Mouse (Mus musculus): ENCODE data around the gene Slc34a1. TPM values are rescaled to one million over a fixed set of nuclear protein-coding genes. Genes with fewer than 3 reads are reported as not detected.

Gene Slc34a1
- not detected for total RNA-seq (2023)

DNA sequence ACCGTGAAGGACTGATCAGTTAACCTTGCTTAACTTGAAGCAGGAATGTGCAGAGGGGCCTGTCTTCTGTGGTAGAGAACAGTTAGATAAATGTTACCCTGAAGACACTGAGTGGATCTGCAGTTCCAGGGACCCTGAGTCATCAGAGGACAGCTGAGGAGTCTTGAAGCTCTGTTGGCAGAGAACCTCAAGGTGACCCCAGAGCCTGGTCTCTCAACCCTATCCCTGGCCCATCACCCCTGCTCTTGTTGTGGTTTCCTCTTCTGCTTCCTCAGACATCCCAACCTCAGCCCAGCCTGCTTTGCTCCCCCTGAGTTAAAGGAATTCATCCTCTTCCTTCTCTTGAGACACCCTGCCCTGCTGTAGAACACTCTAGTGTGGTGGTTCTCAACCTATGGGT lies at the start of gene Slc34a1:
TSS of gene Slc34a1 (plus strand) at position 100 of the 400 bp plus-strand sequence.

DNA sequence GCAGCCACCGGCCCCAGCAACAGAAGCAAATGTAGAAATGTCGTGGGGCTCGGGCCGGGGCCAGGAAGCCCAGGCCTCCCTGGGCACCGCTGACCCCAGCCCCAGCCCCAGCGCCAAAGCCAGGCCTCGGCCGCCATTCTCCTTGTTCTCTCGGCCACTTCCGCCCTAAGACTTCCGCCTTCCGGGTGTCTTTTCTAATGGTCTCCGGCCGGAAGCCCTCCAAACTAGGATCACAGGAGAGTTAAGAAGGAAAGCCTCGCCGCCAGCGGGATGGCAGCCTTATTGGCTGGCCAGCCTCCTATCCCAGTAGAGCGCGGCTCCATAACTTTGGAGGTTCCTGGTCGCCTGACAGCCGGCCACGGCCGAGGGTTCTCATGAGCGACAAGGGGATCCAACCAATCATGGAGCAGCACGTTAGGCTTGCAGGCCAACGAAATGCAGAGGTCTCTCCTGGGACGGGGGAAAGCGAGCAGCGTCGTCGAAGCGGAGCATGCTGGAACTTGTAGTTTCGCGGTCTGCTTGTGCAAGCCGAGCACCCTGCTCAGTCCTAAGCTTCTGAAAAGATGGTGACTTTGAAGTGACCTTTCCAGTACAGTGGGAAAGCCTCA lies 35.4 kb upstream of the Slc34a1 start, which contains the start of gene Lman2:
TSS of gene Lman2 (minus strand) at position 331 of the 608 bp plus-strand sequence.

DNA sequence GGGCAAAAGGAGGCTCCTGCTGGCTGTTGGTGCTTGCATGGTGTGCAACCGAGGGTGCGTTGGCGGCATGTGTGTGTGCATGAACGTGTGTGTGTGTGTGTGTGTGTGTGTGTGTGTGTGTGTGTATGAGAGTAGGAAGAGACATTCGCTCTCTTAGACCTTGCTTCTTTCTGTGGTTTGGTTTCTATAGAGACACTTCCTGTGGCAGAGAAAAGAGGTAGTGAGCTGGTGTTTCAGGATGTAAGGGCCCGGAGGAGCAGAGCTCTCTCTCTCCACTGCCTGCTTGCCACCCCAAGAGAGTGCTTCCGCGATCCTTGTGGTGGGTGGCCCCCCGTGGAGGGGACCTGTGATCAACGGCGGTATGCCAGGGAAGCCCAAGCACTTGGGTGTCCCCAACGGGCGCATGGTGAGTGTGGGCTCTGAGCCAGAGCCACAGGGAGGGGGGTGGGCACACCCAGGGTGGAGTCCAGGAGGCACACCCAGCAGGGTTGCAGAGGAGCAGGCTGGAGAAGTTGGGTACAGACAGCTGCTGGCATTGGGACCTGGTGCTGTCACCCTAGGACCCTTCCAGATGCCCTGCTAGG lies 28.4 kb upstream of the Slc34a1 start, which contains the start of gene Rgs14:
TSS of gene Rgs14 (plus strand) at position 202 of the 584 bp plus-strand sequence.

DNA sequence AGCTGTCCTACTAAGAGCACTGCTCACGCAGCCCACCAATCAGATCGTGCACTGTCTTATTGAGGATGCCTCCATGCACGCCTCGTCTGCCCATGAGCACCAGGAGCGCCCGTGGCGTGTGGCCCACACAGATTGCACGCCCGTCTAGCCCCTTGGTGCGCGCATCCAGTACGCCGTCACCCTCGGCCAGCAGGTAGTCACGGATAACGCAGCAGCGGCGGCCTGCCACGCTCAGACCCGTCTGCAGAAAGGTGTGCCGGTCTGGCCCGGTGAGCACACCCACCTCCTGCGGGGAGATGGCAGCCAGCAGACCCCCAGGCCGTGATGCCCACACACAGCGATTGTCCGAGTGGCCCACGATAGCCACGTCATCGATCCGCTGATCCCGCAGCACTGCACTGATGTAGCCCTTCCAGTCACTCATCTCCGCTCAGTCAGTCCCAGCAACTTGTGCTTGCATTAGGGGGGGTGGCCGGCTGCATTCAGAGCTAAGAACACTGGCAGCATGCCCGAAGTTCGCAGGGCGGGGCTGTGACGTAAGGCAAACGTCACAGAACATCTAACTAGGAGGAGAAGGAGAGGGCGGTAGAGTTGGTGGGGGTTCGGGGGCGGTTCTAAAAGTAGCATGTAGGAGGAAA lies 16.9 kb downstream of the Slc34a1 start, which contains the start of gene Pfn3:
TSS of gene Pfn3 (minus strand) at position 490 of the 638 bp plus-strand sequence.

DNA sequence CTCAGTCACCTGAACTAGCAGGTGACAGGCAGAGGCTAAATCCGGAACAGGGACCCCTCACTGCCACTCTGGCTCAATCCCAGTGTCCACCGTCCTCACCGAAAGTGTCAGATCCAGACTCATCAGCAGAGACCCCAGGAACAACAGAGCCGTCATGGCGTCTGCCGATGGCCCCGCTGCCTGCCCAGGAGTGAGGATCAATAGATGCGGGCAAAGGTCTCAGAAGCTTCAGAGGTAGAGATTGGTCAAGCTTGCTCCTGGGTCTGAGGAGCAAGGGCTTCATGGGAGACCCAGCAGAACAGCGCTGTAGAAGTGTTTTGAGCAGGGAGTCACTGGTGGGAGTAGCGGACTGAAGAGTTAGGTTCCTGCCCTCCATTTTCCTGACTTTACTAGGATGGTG lies 28.6 kb downstream of the Slc34a1 start, which contains the start of gene F12:
TSS of gene F12 (minus strand) at position 181 of the 400 bp plus-strand sequence.

DNA sequence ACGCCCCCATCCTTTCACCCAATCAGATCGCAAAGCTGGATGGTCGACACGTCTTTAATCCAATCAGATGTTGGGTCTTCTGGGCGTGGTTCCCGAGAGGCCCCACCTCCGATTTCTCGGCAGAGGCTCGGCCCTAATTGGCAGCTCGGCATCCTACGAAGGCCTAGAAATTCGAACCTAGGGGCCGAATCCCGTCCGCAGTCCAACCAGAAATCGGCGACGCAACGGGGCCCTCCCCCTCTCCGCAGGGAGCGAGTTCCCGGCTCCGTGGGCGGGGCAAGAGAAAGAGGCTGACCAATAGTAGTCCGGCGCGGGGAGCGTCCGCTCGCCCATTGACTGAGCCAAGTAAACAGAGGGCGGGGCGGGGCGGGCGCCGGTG lies 46.9 kb downstream of the Slc34a1 start, which contains the start of gene Grk6:
TSS of gene Grk6 (plus strand) at position 136 of the 379 bp plus-strand sequence.

DNA sequence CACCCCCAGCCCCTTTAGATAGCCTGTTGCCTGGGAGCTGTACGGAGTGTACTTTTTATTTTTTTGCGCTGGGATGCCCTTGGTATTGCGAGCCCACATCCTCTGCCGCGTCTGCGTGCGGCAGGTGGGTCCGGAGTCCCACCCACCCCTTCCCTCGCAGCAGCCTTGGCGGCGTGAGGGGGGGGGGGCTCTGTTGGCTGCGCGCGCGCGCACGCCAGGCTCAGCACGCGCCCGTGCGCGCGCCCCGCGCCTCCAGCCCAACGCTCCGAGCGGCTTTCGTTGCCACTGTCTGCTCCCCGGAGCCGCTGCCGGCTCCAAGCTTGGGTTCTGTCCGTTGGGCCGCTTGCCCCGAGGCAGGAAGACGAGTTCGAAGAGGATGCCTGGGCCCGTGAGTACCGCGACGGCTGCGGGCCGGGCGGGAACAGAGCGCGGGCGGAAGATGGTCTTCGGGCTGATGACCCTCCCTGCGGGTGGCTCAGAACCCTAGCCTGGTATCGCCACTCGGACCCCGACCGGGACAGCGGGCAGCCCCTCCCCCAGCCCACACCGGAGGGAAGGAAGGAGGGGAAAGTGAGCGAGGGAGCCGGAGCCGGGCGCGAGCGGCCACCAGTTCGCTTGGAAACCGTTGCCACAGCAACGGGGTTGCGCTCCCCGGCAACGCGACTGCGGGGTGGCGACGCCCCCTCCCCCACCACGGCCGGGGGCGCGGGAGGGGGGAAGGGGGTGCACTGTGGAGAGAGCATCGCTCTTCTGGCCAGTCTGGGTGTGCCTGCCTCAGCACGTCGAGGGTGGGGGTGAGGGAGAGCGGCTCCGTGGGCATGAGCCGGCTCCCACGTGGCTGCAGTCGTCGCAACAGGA lies 66.3 kb downstream of the Slc34a1 start, which contains the start of gene Prr7:
TSS of gene Prr7 (plus strand) at position 241 of the 858 bp plus-strand sequence.

Other genes with a start within 250 kb of the Slc34a1 start
- not detected for gene Fgfr4, start 245.5 kb upstream of the Slc34a1 start, total RNA-seq (2023)
- 100 to 1,000 TPM in 1 of 2 experiments, 10 to 100 TPM in 1; 92.1 to 115 TPM for gene Nsd1, start 188.4 kb upstream of the Slc34a1 start, total RNA-seq (2023)
- 100 to 1,000 TPM; 202 to 217 TPM for gene Prelid1, start 77.7 kb upstream of the Slc34a1 start, total RNA-seq (2023)
- 10 to 100 TPM; 71.5 to 92.3 TPM for gene Rab24, start 76.2 kb upstream of the Slc34a1 start, total RNA-seq (2023)
- 10 to 100 TPM; 18.4 to 20.5 TPM for gene Mxd3, start 68.4 kb upstream of the Slc34a1 start, total RNA-seq (2023)
- gene Lman2, start 35.4 kb upstream of the Slc34a1 start, total RNA-seq (2023): 10 to 100 TPM; 78.0 to 83.3 TPM
- 100 to 1,000 TPM in 1 of 2 experiments, 10 to 100 TPM in 1; 92.7 to 109 TPM for gene Rgs14, start 28.5 kb upstream of the Slc34a1 start, total RNA-seq (2023)
- not detected for gene Pfn3, start 17.0 kb downstream of the Slc34a1 start, total RNA-seq (2023)
- gene F12, start 28.6 kb downstream of the Slc34a1 start, total RNA-seq (2023): 1 to 10 TPM; 1.4 to 2.0 TPM
- 100 to 1,000 TPM; 194 to 214 TPM for gene Grk6, start 46.9 kb downstream of the Slc34a1 start, total RNA-seq (2023)
- 1 to 10 TPM; 7.0 to 7.3 TPM for gene Prr7, start 66.1 kb downstream of the Slc34a1 start, total RNA-seq (2023)
- gene Dbn1, start 89.9 kb downstream of the Slc34a1 start, total RNA-seq (2023): under 1 TPM; 0.13 to 0.96 TPM
- 100 to 1,000 TPM in 1 of 2 experiments, 10 to 100 TPM in 1; 92.0 to 120 TPM for gene Pdlim7, start 115.5 kb downstream of the Slc34a1 start, total RNA-seq (2023)
- 100 to 1,000 TPM; 289 to 310 TPM for gene Dok3, start 131.1 kb downstream of the Slc34a1 start, total RNA-seq (2023)
- 10 to 100 TPM; 35.8 to 41.1 TPM for gene Ddx41, start 138.5 kb downstream of the Slc34a1 start, total RNA-seq (2023)
- 10 to 100 TPM; 84.6 to 93.8 TPM for gene Fam193b, start 172.9 kb downstream of the Slc34a1 start, total RNA-seq (2023)
- 10 to 100 TPM; 61.1 to 65.4 TPM for gene Tmed9, start 175.5 kb downstream of the Slc34a1 start, total RNA-seq (2023)
- 10 to 100 TPM; 11.1 to 11.7 TPM for gene B4galt7, start 201.7 kb downstream of the Slc34a1 start, total RNA-seq (2023)
- 1 to 10 TPM; 8.8 to 9.9 TPM for gene Caml, start 224.8 kb downstream of the Slc34a1 start, total RNA-seq (2023)
- gene Ddx46, start 236.8 kb downstream of the Slc34a1 start, total RNA-seq (2023): 10 to 100 TPM; 37.7 to 44.5 TPM